Mouse (Mus musculus): ENCODE data around the gene Ppp1r3c.

DNA sequence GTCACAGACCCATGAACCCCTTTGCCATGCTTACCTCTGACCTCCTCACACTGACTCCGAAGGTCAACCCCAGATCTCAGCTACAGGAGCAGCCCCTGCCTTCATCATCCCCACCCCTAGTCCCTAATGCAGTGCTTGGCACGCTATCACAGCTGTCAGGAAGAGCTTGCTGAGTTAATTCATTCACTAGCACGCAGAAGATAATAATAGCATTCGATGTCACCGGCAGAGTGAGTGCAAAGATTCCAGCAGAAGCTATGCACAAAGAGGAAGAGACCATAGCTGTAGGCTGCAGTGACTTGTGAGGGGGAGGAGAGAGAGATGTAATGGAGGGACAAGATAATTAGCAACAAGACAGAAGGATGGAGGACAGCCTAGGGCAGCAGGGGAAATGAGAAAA is 47.2 kb downstream of the Ppp1r3c start:
- TF ChIP-seq CTCF (IDR thresholded peaks at IDR 0.05; ENCODE audit: low read depth) (no peak), EP300 (IDR thresholded peaks at IDR 0.05; ENCODE audit: low read depth) (0 out of 2 replicates have a peak, but pooled peaks have one; percentile 30)

All from heart, postnatal 0 days (tissue).